ENCODE assay signal across 11 mouse cellular contexts in genomic region chr8:48511546-48511945, GRCm38 (mm10).
DNase-seq lines count a peak whose midpoint lies in the region; ATAC-seq and TF ChIP-seq lines count a peak whose summit lies in the region.
"Had no signal": no experiment of that assay in that cellular context is flagged by ENCODE, and none has a peak within 500 bp of the region (broad histone marks: within the 10 kb centered on the region; RNA-seq: fewer than 3 reads in every experiment).

No protein-coding gene starts in this region.

- TF ChIP-seq POLR2A in cortical plate, adult 2 months (IDR thresholded peaks at IDR 0.05; ENCODE audit: extremely low read depth, insufficient read depth, low read length) = no peak

- H3K9ac ChIP-seq in forebrain, postnatal 0 days = no peak overlapping the region
- H3K9ac ChIP-seq in forebrain, embryonic 14.5 days (ENCODE audit: low read length) = no peak overlapping the region
- H3K9ac ChIP-seq in heart, embryonic 16.5 days (ENCODE audit: low read length) = peak overlapping the region; percentile 56
- no peak overlapping the region for H3K9ac ChIP-seq in lung, embryonic 15.5 days
- H3K9ac ChIP-seq: kidney, embryonic 15.5 days had no signal

- H3K4me2 ChIP-seq in forebrain, postnatal 0 days (ENCODE audit: low read depth) = peak overlapping the region; percentile 40
- H3K4me2 ChIP-seq in forebrain, embryonic 14.5 days (ENCODE audit: low read length) = no peak overlapping the region
- peak overlapping the region; percentile 66 for H3K4me2 ChIP-seq in heart, embryonic 16.5 days (ENCODE audit: low read depth, low read length)
- H3K4me2 ChIP-seq in lung, embryonic 15.5 days = 0 out of 2 replicates have a peak overlapping the region, but pooled peaks have one; percentile 4
- H3K4me2 ChIP-seq: kidney, embryonic 15.5 days had no signal

- peak overlapping the region; percentile 0; the same call in 1 of the 2 replicates for H3K4me3 ChIP-seq in forebrain, postnatal 0 days (ENCODE audit: low read depth, low read length)
- H3K4me3 ChIP-seq in forebrain, embryonic 14.5 days (ENCODE audit: low read depth, low read length) = no peak overlapping the region
- peak overlapping the region; percentile 53 for H3K4me3 ChIP-seq in heart, embryonic 16.5 days (ENCODE audit: low read length)
- no peak overlapping the region for H3K4me3 ChIP-seq in lung, embryonic 15.5 days
- peak overlapping the region; percentile 31; the same call in 1 of the 2 replicates for H3K4me3 ChIP-seq in cortical plate, adult 2 months (ENCODE audit: insufficient read depth, low read length)
- H3K4me3 ChIP-seq: kidney, embryonic 15.5 days had no signal

- intact Hi-C loops in heart, postnatal 25 days (cut with DNase I) = no loop called here

- TF ChIP-seq CTCF in forebrain, postnatal 0 days (IDR thresholded peaks at IDR 0.05; ENCODE audit: low read depth) = no peak
- no peak for TF ChIP-seq CTCF in cortical plate, adult 2 months (IDR thresholded peaks at IDR 0.05; ENCODE audit: extremely low read depth, insufficient read depth, low read length)

- H3K9me3 ChIP-seq in forebrain, postnatal 0 days (ENCODE audit: low read length) = no peaks in the 10 kb centered on the region
- no peaks in the 10 kb centered on the region for H3K9me3 ChIP-seq in forebrain, embryonic 14.5 days (replicated peaks; ENCODE audit: control insufficient read depth, low read length)
- no peaks in the 10 kb centered on the region for H3K9me3 ChIP-seq in heart, embryonic 16.5 days (replicated peaks; ENCODE audit: control insufficient read depth, low read length)
- no peaks in the 10 kb centered on the region for H3K9me3 ChIP-seq in lung, embryonic 15.5 days
- H3K9me3 ChIP-seq: kidney, embryonic 15.5 days had no signal

- WGBS in forebrain, postnatal 0 days = 56% methylated on average over 12 of the region's 12 CpGs
- WGBS in forebrain, embryonic 14.5 days = 87% methylated on average over 12 of the region's 12 CpGs
- WGBS in heart, embryonic 16.5 days = 61% methylated on average over 12 of the region's 12 CpGs
- WGBS in lung, embryonic 15.5 days = 81% methylated on average over 12 of the region's 12 CpGs

- peaks cover 10% of the 10 kb centered on the region; the same call in 1 of the 2 replicates for H3K4me1 ChIP-seq in forebrain, postnatal 0 days (ENCODE audit: insufficient read depth)
- 0 out of 2 replicates have a peak, but pooled peaks cover 5% of the 10 kb centered on the region for H3K4me1 ChIP-seq in forebrain, embryonic 14.5 days (ENCODE audit: control insufficient read depth, insufficient read depth, low read length)
- H3K4me1 ChIP-seq in heart, embryonic 16.5 days (ENCODE audit: control insufficient read depth, insufficient read depth, low read length) = no peaks in the 10 kb centered on the region
- no peaks in the 10 kb centered on the region for H3K4me1 ChIP-seq in lung, embryonic 15.5 days
- H3K4me1 ChIP-seq in cortical plate, adult 2 months (ENCODE audit: control insufficient read depth, insufficient read depth, low read length) = peaks cover 5% of the 10 kb centered on the region; the same call in 1 of the 2 replicates

- DNase-seq in forebrain, postnatal 0 days = peak; percentile 56
- no peak for DNase-seq in forebrain, embryonic 14.5 days (ENCODE audit: low spot score)
- DNase-seq in heart, postnatal 25 days (ENCODE audit: low spot score) = no peak
- no peak for DNase-seq in lung, postnatal 25 days (ENCODE audit: low spot score)
- DNase-seq in cerebellum, adult 9-10 months = no peak
- DNase-seq: cerebellum, adult 8-10 months; thymus, adult 18-20 months had no signal

- H3K36me3 ChIP-seq in forebrain, postnatal 0 days (ENCODE audit: insufficient read depth) = no peaks in the 10 kb centered on the region
- H3K36me3 ChIP-seq in forebrain, embryonic 14.5 days (ENCODE audit: control insufficient read depth, insufficient read depth, low read length) = no peaks in the 10 kb centered on the region
- no peaks in the 10 kb centered on the region for H3K36me3 ChIP-seq in heart, embryonic 16.5 days (ENCODE audit: control insufficient read depth, insufficient read depth)
- H3K36me3 ChIP-seq in lung, embryonic 15.5 days = no peaks in the 10 kb centered on the region
- H3K36me3 ChIP-seq: kidney, embryonic 15.5 days had no signal

- peak; percentile 21; the same call in 1 of the 2 replicates for ATAC-seq in forebrain, postnatal 0 days
- no peak for ATAC-seq in forebrain, embryonic 14.5 days
- no peak for ATAC-seq in heart, embryonic 16.5 days (replicated peaks; ENCODE audit: extremely low read depth, insufficient read depth, low FRiP score)
- ATAC-seq in lung, embryonic 15.5 days (ENCODE audit: borderline replicate concordance, extremely low read depth, low FRiP score, low TSS enrichment) = no peak

- no peaks in the 10 kb centered on the region for H3K27me3 ChIP-seq in forebrain, postnatal 0 days (ENCODE audit: insufficient read depth, low read length)
- no peaks in the 10 kb centered on the region for H3K27me3 ChIP-seq in forebrain, embryonic 14.5 days (replicated peaks; ENCODE audit: control insufficient read depth, insufficient read depth, low read length)
- H3K27me3 ChIP-seq in heart, embryonic 16.5 days (ENCODE audit: control insufficient read depth, insufficient read depth, low read length) = no peaks in the 10 kb centered on the region
- no peaks in the 10 kb centered on the region for H3K27me3 ChIP-seq in lung, embryonic 15.5 days
- H3K27me3 ChIP-seq: kidney, embryonic 15.5 days had no signal

- peak overlapping the region; percentile 69 for H3K27ac ChIP-seq in forebrain, postnatal 0 days (ENCODE audit: low read depth, low read length)
- H3K27ac ChIP-seq in forebrain, embryonic 14.5 days (ENCODE audit: low read depth, low read length) = no peak overlapping the region
- no peak overlapping the region for H3K27ac ChIP-seq in heart, embryonic 16.5 days (ENCODE audit: low read length)
- H3K27ac ChIP-seq in lung, embryonic 15.5 days = no peak overlapping the region
- peak overlapping the region; percentile 63 for H3K27ac ChIP-seq in cortical plate, adult 2 months (ENCODE audit: insufficient read depth, low read length)
- H3K27ac ChIP-seq: kidney, embryonic 15.5 days had no signal

Comparison
In these comparisons a context has a peak if more than half of its experiments do, and no peak if none do; other contexts are left out.
1. H3K27ac ChIP-seq: peak in forebrain, postnatal 0 days (single experiment) and cortical plate, adult 2 months (single experiment); none in forebrain, embryonic 14.5 days (single experiment), heart, embryonic 16.5 days (single experiment) and lung, embryonic 15.5 days (single experiment).
2. H3K4me3 ChIP-seq: peak in forebrain, postnatal 0 days (single experiment), heart, embryonic 16.5 days (single experiment) and cortical plate, adult 2 months (single experiment); none in forebrain, embryonic 14.5 days (single experiment) and lung, embryonic 15.5 days (single experiment).